Mouse (Mus musculus): Measurements from ENCODE around the gene Pgm2. TPM values are rescaled to one million over a fixed set of nuclear protein-coding genes. Genes with fewer than 3 reads are reported as not detected.

Gene Pgm2
- total and polyA plus RNA-seq, 3 experiments, result 9.8 to 27.2 (median 22.5) TPM

DNA sequence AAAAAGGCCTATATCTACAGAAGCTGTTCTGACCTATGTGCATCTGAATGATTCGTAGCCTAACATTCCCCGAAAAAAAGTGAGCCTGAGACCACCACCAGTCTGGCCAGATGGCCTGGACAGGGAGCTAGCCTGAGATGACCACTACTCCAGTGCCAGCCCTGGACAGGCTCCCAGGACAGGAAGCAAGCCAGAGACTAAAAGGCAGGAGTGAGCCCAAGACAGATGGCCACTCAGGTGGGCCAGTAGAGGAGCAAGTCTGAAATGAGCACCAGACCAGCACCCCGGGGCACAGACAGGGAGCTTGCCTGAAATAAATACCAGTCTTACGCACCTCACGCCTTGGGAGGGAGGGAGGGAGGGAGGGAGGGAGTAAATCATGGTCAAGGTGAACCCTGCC lies 51.6 kb downstream of the Pgm2 start:
- Histone ChIP-seq H3K9ac (ENCODE audit: insufficient read depth, low read depth) (no peak overlapping the region), H3K4me1 (ENCODE audit: control insufficient read depth in 1 of 2, insufficient read depth in 2 of 2) (peaks cover 0 to 9% of the 10 kb centered on the region in 2 experiments; a peak in 1 of 4 replicates), H3K9me3 (replicated peaks; ENCODE audit: low read length) (no peaks in the 10 kb centered on the region), H3K79me2 (replicated peaks; ENCODE audit: control insufficient read depth, extremely low read depth, insufficient read depth, poor library complexity, severe bottlenecking) (no peaks in the 10 kb centered on the region), H3K4me2 (ENCODE audit: insufficient read depth, low read depth, poor library complexity, severe bottlenecking) (no peak overlapping the region), H3K36me3 (replicated peaks in 1 of 2; ENCODE audit: control insufficient read depth in 1 of 2, insufficient read depth in 1 of 2, low read length in 1 of 2) (no peaks in the 10 kb centered on the region), H3K27me3 (replicated peaks) (no peaks in the 10 kb centered on the region), H3K4me3 (replicated peaks in 1 of 3; ENCODE audit: low read depth in 2 of 3, low read length in 2 of 3, poor library complexity in 1 of 3) (no peak overlapping the region), H3K27ac (ENCODE audit: insufficient read depth, low read depth) (no peak overlapping the region)
- in situ Hi-C loops (cut with MboI; ENCODE audit: low pct_ligation_motif_present, low pct_unique_long_range_greater_than_20kb, low sequenced_read_pairs) (no loop called here), dilution Hi-C loops (cut with MboI; ENCODE audit: extremely low pct_ligation_motif_present, extremely low pct_unique_long_range_greater_than_20kb, low sequenced_read_pairs) (no loop called here)
- DNase-seq (ENCODE audit: extremely low read depth), result no peak
- TF ChIP-seq ELF1 (IDR thresholded peaks at IDR 0.05; ENCODE audit: low read depth, low read length) (no peak), EP300 (IDR thresholded peaks at IDR 0.05; ENCODE audit: low read length) (no peak), UBTF (IDR thresholded peaks at IDR 0.05; ENCODE audit: low read depth, low read length) (no peak), RAD21 (IDR thresholded peaks at IDR 0.05; ENCODE audit: low read depth, low read length) (no peak), ETS1 (conservative IDR thresholded peaks at IDR 0.05; ENCODE audit: low read depth, low read length) (no peak), JUN (IDR thresholded peaks at IDR 0.05; ENCODE audit: insufficient read depth, low read depth, low read length) (no peak), NRF1 (IDR thresholded peaks at IDR 0.05; ENCODE audit: low read depth, low read length) (no peak), KAT2A (IDR thresholded peaks at IDR 0.05; ENCODE audit: insufficient replicate concordance, low read length) (no peak)

DNA sequence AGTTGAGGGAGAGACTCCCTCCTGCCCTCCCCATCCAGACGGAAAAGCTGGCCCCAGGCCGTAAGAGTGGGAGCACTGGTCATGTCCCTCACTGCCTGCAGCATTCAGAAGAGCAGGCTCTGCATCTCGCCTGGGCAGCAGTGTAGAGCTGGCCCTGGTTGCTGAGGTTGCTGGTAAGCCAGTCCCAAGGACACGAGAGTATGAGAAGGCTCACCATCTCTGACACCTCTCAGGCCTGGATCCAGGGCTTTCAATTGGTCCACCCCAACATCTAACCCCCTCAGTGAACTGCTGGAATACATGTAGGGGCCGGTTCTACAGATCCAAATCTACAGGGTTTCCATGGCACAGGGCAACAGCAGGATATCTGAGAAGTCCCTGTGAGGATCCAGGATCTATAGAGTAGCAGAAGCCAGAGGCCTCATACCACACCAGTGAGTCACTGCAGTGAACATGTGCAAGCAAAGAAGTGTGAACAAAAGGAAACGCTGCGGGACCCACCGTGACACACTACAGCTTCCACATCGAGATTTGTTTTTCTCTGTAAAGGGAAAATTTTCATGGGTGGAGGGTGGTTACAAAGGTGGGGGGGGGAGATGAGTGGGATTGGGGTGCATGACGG lies 53.7 kb downstream of the Pgm2 start:
- H3K4me2 ChIP-seq (ENCODE audit: insufficient read depth, low read depth, poor library complexity, severe bottlenecking), result no peak overlapping the region
- peaks cover 0 to 18% of the 10 kb centered on the region in 2 experiments; a peak in 2 of 4 replicates for H3K4me1 ChIP-seq (ENCODE audit: control insufficient read depth in 1 of 2, insufficient read depth in 2 of 2)
- dilution Hi-C loops (cut with MboI; ENCODE audit: extremely low pct_ligation_motif_present, extremely low pct_unique_long_range_greater_than_20kb, low sequenced_read_pairs) (no loop called here), in situ Hi-C loops (cut with MboI; ENCODE audit: low pct_ligation_motif_present, low pct_unique_long_range_greater_than_20kb, low sequenced_read_pairs) (no loop called here)
- DNase-seq (ENCODE audit: extremely low read depth), result no peak
- no peak overlapping the region for H3K27ac ChIP-seq (ENCODE audit: insufficient read depth, low read depth)
- no peak overlapping the region for H3K9ac ChIP-seq (ENCODE audit: insufficient read depth, low read depth)
- no peaks in the 10 kb centered on the region for H3K36me3 ChIP-seq (replicated peaks in 1 of 2; ENCODE audit: control insufficient read depth in 1 of 2, insufficient read depth in 1 of 2, low read length in 1 of 2)
- H3K4me3 ChIP-seq (replicated peaks in 1 of 3; ENCODE audit: low read depth in 2 of 3, low read length in 2 of 3, poor library complexity in 1 of 3), result no peak overlapping the region
- H3K79me2 ChIP-seq (replicated peaks; ENCODE audit: control insufficient read depth, extremely low read depth, insufficient read depth, poor library complexity, severe bottlenecking), result no peaks in the 10 kb centered on the region
- TF ChIP-seq NRF1 (IDR thresholded peaks at IDR 0.05; ENCODE audit: low read depth, low read length) (no peak), JUN (IDR thresholded peaks at IDR 0.05; ENCODE audit: insufficient read depth, low read depth, low read length) (no peak), POLR2A (IDR thresholded peaks at IDR 0.05; ENCODE audit: low read depth, low read length) (no peak)
- H3K27me3 ChIP-seq (replicated peaks), result peaks cover 7% of the 10 kb centered on the region
- H3K9me3 ChIP-seq (replicated peaks; ENCODE audit: low read length), result no peaks in the 10 kb centered on the region

DNA sequence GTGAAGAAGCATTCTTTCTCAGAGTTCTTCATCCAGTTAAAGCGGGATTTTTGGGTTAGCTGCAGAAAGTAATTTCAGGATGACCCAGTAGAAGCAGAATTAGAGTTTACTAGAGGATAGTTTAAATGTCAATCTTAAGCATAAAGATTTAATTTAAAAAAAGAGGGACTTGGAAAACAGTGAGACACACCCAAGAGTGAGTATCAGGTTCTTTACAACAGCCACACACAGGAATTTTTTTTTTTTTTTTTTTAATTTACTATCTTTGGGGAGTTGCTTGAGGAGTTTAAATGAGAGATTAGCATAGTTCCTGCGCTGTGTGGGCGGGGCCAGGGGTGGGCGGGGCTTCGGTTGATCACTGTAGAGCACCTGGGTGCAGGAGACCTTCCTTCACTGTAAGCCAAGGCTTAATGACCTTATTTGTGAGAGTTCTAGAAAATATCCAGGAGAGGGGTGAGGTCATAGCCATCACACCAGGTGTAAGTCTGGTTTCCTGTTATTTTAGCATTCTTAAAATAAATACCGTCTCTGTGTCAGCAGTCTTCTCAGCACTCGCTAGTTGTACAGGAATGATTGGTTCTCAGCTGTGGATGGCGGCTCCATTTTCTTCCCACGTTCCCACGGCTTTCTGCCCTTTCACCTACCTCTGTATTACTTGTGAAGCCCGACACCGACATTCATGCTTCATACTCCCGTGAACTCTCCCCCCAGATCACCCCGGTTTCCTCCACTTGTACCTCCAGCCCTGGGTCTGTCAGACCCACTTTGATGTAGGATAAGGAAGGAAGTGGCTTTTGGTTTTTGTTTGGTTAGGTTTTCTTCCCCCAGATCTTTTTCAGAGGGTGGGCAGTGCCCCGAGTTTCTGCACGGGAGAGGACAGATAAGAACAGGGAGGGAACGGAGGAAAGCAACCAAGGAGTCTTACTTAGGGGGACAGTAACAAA lies 56.7 kb downstream of the Pgm2 start:
- TF ChIP-seq ZNF384 (IDR thresholded peaks at IDR 0.05; ENCODE audit: low read depth, low read length), result no peak
- no peak for TF ChIP-seq EP300 (IDR thresholded peaks at IDR 0.05; ENCODE audit: low read length)
- no peak for TF ChIP-seq GABPA (IDR thresholded peaks at IDR 0.05; ENCODE audit: insufficient replicate concordance, low read depth, low read length)
- no peak for TF ChIP-seq BHLHE40 (IDR thresholded peaks at IDR 0.05; ENCODE audit: low read depth, low read length)
- TF ChIP-seq ZMIZ1 (IDR thresholded peaks at IDR 0.05; ENCODE audit: low read depth, low read length), result no peak
- Histone ChIP-seq H3K79me2 (replicated peaks; ENCODE audit: control insufficient read depth, extremely low read depth, insufficient read depth, poor library complexity, severe bottlenecking) (no peaks in the 10 kb centered on the region), H3K4me3 (replicated peaks in 1 of 3; ENCODE audit: low read depth in 2 of 3, low read length in 2 of 3, poor library complexity in 1 of 3) (peak overlapping the region; percentile 19 to 29 (median 20)), H3K4me1 (ENCODE audit: control insufficient read depth in 1 of 2, insufficient read depth in 2 of 2) (peaks cover 0 to 15% of the 10 kb centered on the region in 2 experiments; a peak in 2 of 4 replicates), H3K9me3 (replicated peaks; ENCODE audit: low read length) (no peaks in the 10 kb centered on the region), H3K27ac (ENCODE audit: insufficient read depth, low read depth) (no peak overlapping the region), H3K4me2 (ENCODE audit: insufficient read depth, low read depth, poor library complexity, severe bottlenecking) (peak overlapping the region; percentile 74), H3K36me3 (replicated peaks in 1 of 2; ENCODE audit: control insufficient read depth in 1 of 2, insufficient read depth in 1 of 2, low read length in 1 of 2) (no peaks in the 10 kb centered on the region), H3K9ac (ENCODE audit: insufficient read depth, low read depth) (no peak overlapping the region), H3K27me3 (replicated peaks) (peaks cover 7% of the 10 kb centered on the region)
- peak; percentile 41 for DNase-seq (ENCODE audit: extremely low read depth)
- dilution Hi-C loops (cut with MboI; ENCODE audit: extremely low pct_ligation_motif_present, extremely low pct_unique_long_range_greater_than_20kb, low sequenced_read_pairs) (no loop called here), in situ Hi-C loops (cut with MboI; ENCODE audit: low pct_ligation_motif_present, low pct_unique_long_range_greater_than_20kb, low sequenced_read_pairs) (no loop called here)

All from CH12.LX (cell line).